Mouse (Mus musculus): Measurements from ENCODE around the gene Pde6b. TPM values are rescaled to one million over a fixed set of nuclear protein-coding genes. Genes with fewer than 3 reads are reported as not detected.
A peak's percentile ranks its signal among the peaks of the same experiment; 100 is the strongest.

Gene Pde6b
- polyA plus RNA-seq, 1 experiment: not detected

GRCm38 (mm10) chr5:108461082-108462065 is 73.2 kb downstream of the Pde6b start, which contains the start of gene Pcgf3:
Gene Pcgf3, plus strand, starts transcription at chr5:108461232.
- Histone ChIP-seq H3K27ac (ENCODE audit: insufficient read depth, low read length) (no peak within 1 kb of the TSS), H3K9ac (ENCODE audit: low read depth, poor library complexity, severe bottlenecking) (peak within 1 kb of the TSS; percentile 87), H3K9me3 (replicated peaks; ENCODE audit: control insufficient read depth, insufficient read depth, low read length, poor library complexity, severe bottlenecking) (no peaks in the 10 kb centered on the region), H3K4me1 (ENCODE audit: control insufficient read depth, insufficient read depth, low read length) (peaks cover 4% of the 10 kb centered on the region), H3K4me3 (ENCODE audit: low read depth, low read length) (peak within 1 kb of the TSS; percentile 91), H3K27me3 (ENCODE audit: control insufficient read depth, insufficient read depth, low read length, poor library complexity, severe bottlenecking) (no peaks in the 10 kb centered on the region; the same call in 1 of the 2 replicates), H3K36me3 (ENCODE audit: control insufficient read depth, insufficient read depth, low read length, poor library complexity, severe bottlenecking) (no peaks in the 10 kb centered on the region; the same call in 1 of the 2 replicates)
- no peak for TF ChIP-seq CTCF (IDR thresholded peaks at IDR 0.05; ENCODE audit: low read depth, low read length)
- no peak for TF ChIP-seq EP300 (IDR thresholded peaks at IDR 0.05; ENCODE audit: insufficient read depth, low read depth, low read length)
- TF ChIP-seq POLR2A (IDR thresholded peaks at IDR 0.05; ENCODE audit: insufficient read depth, low read length): peak; percentile 54

- Histone ChIP-seq H3K27me3 (ENCODE audit: control insufficient read depth, insufficient read depth, low read length, poor library complexity, severe bottlenecking) (no peaks in the 10 kb centered on the region; the same call in 1 of the 2 replicates), H3K9ac (ENCODE audit: low read depth, poor library complexity, severe bottlenecking) (peak overlapping the region; percentile 87), H3K36me3 (ENCODE audit: control insufficient read depth, insufficient read depth, low read length, poor library complexity, severe bottlenecking) (no peaks in the 10 kb centered on the region; the same call in 1 of the 2 replicates), H3K9me3 (replicated peaks; ENCODE audit: control insufficient read depth, insufficient read depth, low read length, poor library complexity, severe bottlenecking) (no peaks in the 10 kb centered on the region), H3K27ac (ENCODE audit: insufficient read depth, low read length) (no peak overlapping the region), H3K4me3 (ENCODE audit: low read depth, low read length) (peak overlapping the region; percentile 91), H3K4me1 (ENCODE audit: control insufficient read depth, insufficient read depth, low read length) (peaks cover 4% of the 10 kb centered on the region)
- TF ChIP-seq POLR2A (IDR thresholded peaks at IDR 0.05; ENCODE audit: insufficient read depth, low read length): no peak
- no peak for TF ChIP-seq CTCF (IDR thresholded peaks at IDR 0.05; ENCODE audit: low read depth, low read length)
- TF ChIP-seq EP300 (IDR thresholded peaks at IDR 0.05; ENCODE audit: insufficient read depth, low read depth, low read length): no peak
Measured at GRCm38 (mm10) chr5:108462446-108462845, 74.3 kb downstream of the Pde6b start.

GRCm38 (mm10) chr5:108465131-108465891 is 77.1 kb downstream of the Pde6b start:
- Histone ChIP-seq H3K27ac (ENCODE audit: insufficient read depth, low read length) (no peak overlapping the region), H3K4me1 (ENCODE audit: control insufficient read depth, insufficient read depth, low read length) (peaks cover 4% of the 10 kb centered on the region), H3K36me3 (ENCODE audit: control insufficient read depth, insufficient read depth, low read length, poor library complexity, severe bottlenecking) (no peaks in the 10 kb centered on the region; the same call in 1 of the 2 replicates), H3K9ac (ENCODE audit: low read depth, poor library complexity, severe bottlenecking) (no peak overlapping the region), H3K4me3 (ENCODE audit: low read depth, low read length) (no peak overlapping the region), H3K9me3 (replicated peaks; ENCODE audit: control insufficient read depth, insufficient read depth, low read length, poor library complexity, severe bottlenecking) (no peaks in the 10 kb centered on the region), H3K27me3 (ENCODE audit: control insufficient read depth, insufficient read depth, low read length, poor library complexity, severe bottlenecking) (no peaks in the 10 kb centered on the region)
- TF ChIP-seq POLR2A (IDR thresholded peaks at IDR 0.05; ENCODE audit: insufficient read depth, low read length) (no peak), EP300 (IDR thresholded peaks at IDR 0.05; ENCODE audit: insufficient read depth, low read depth, low read length) (no peak)

GRCm38 (mm10) chr5:108466647-108467046 is 78.5 kb downstream of the Pde6b start:
- Histone ChIP-seq H3K27ac (ENCODE audit: insufficient read depth, low read length) (no peak overlapping the region), H3K4me1 (ENCODE audit: control insufficient read depth, insufficient read depth, low read length) (peaks cover 4% of the 10 kb centered on the region), H3K9me3 (replicated peaks; ENCODE audit: control insufficient read depth, insufficient read depth, low read length, poor library complexity, severe bottlenecking) (no peaks in the 10 kb centered on the region), H3K9ac (ENCODE audit: low read depth, poor library complexity, severe bottlenecking) (no peak overlapping the region), H3K4me3 (ENCODE audit: low read depth, low read length) (no peak overlapping the region), H3K36me3 (ENCODE audit: control insufficient read depth, insufficient read depth, low read length, poor library complexity, severe bottlenecking) (no peaks in the 10 kb centered on the region; the same call in none of the 2 replicates), H3K27me3 (ENCODE audit: control insufficient read depth, insufficient read depth, low read length, poor library complexity, severe bottlenecking) (no peaks in the 10 kb centered on the region)
- TF ChIP-seq EP300 (IDR thresholded peaks at IDR 0.05; ENCODE audit: insufficient read depth, low read depth, low read length) (no peak), POLR2A (IDR thresholded peaks at IDR 0.05; ENCODE audit: insufficient read depth, low read length) (no peak), CTCF (IDR thresholded peaks at IDR 0.05; ENCODE audit: low read depth, low read length) (no peak)

- peaks cover 15% of the 10 kb centered on the region for H3K36me3 ChIP-seq (ENCODE audit: control insufficient read depth, insufficient read depth, low read length, poor library complexity, severe bottlenecking)
- H3K27me3 ChIP-seq (ENCODE audit: control insufficient read depth, insufficient read depth, low read length, poor library complexity, severe bottlenecking): no peaks in the 10 kb centered on the region
- no peak overlapping the region for H3K9ac ChIP-seq (ENCODE audit: low read depth, poor library complexity, severe bottlenecking)
- no peak overlapping the region for H3K27ac ChIP-seq (ENCODE audit: insufficient read depth, low read length)
- no peak overlapping the region for H3K4me3 ChIP-seq (ENCODE audit: low read depth, low read length)
- no peak for TF ChIP-seq POLR2A (IDR thresholded peaks at IDR 0.05; ENCODE audit: insufficient read depth, low read length)
- H3K9me3 ChIP-seq (replicated peaks; ENCODE audit: control insufficient read depth, insufficient read depth, low read length, poor library complexity, severe bottlenecking): no peaks in the 10 kb centered on the region
- no peaks in the 10 kb centered on the region for H3K4me1 ChIP-seq (ENCODE audit: control insufficient read depth, insufficient read depth, low read length)
Measured at GRCm38 (mm10) chr5:108469617-108470016, 81.4 kb downstream of the Pde6b start.

Measured in ES-Bruce4 (cell line).